20 mouse cellular contexts compared by ENCODE assay signal in the genomic region with DNA sequence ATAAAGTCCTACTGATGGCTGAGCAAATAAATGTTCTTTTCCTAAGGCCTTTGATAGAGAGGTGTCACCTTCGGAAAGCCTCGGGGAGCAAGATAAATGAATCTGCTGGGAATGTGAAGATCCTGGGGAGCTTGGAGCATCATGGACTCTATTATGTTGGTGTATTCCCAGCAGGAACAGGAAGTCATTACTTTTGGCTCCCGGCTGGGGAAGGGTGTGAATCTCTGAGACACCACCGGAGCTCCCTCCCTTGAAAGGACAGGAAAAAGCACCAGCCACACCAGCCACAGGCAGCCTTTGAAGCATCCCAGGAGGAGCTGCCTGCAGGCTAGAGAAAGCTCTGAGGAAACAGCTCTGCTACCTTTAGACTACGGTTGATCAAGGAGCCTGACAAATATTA.
DNase-seq lines count a peak whose midpoint lies in the region; ATAC-seq and TF ChIP-seq lines count a peak whose summit lies in the region.
"Had no signal": no experiment of that assay in that cellular context is flagged by ENCODE, and none has a peak within 500 bp of the region (broad histone marks: within the 10 kb centered on the region; RNA-seq: fewer than 3 reads in every experiment).

No protein-coding gene starts in this region.

- no peaks in the 10 kb centered on the region for H3K4me1 ChIP-seq in hindbrain, embryonic 11.5 days (replicated peaks; ENCODE audit: control insufficient read depth, insufficient read depth, low read length)
- no peaks in the 10 kb centered on the region for H3K4me1 ChIP-seq in hindbrain, embryonic 14.5 days (replicated peaks; ENCODE audit: control insufficient read depth, insufficient read depth, low read length)
- H3K4me1 ChIP-seq in ES-Bruce4 (ENCODE audit: control insufficient read depth, insufficient read depth, low read length), result no peaks in the 10 kb centered on the region
- no peaks in the 10 kb centered on the region for H3K4me1 ChIP-seq in liver, postnatal 0 days (ENCODE audit: insufficient read depth)
- H3K4me1 ChIP-seq: embryonic facial prominence, embryonic 13.5 days; hindbrain, embryonic 15.5 days; limb, embryonic 12.5 days had no signal

- 0 out of 2 replicates have a peak, but pooled peaks have one; percentile 57 for TF ChIP-seq EP300 in ES-Bruce4 (IDR thresholded peaks at IDR 0.05; ENCODE audit: insufficient read depth, low read depth, low read length)
- TF ChIP-seq EP300 in liver, postnatal 0 days (IDR thresholded peaks at IDR 0.05; ENCODE audit: low read depth), result no peak

- H3K9ac ChIP-seq in hindbrain, embryonic 11.5 days (ENCODE audit: low read depth, low read length), result no peak overlapping the region
- no peak overlapping the region for H3K9ac ChIP-seq in hindbrain, embryonic 14.5 days
- H3K9ac ChIP-seq in ES-Bruce4 (ENCODE audit: low read depth, poor library complexity, severe bottlenecking), result no peak overlapping the region
- H3K9ac ChIP-seq in liver, postnatal 0 days (replicated peaks), result no peak overlapping the region
- H3K9ac ChIP-seq: embryonic facial prominence, embryonic 13.5 days; hindbrain, embryonic 15.5 days; limb, embryonic 12.5 days; liver, embryonic 14.5 days had no signal

- TF ChIP-seq CTCF in ES-Bruce4 (IDR thresholded peaks at IDR 0.05; ENCODE audit: low read depth, low read length), result no peak
- TF ChIP-seq CTCF in liver, postnatal 0 days (IDR thresholded peaks at IDR 0.05; ENCODE audit: low read depth), result no peak

- no peak overlapping the region for H3K4me3 ChIP-seq in hindbrain, embryonic 11.5 days (ENCODE audit: low read depth, low read length)
- H3K4me3 ChIP-seq in hindbrain, embryonic 14.5 days (replicated peaks; ENCODE audit: low read length), result no peak overlapping the region
- no peak overlapping the region for H3K4me3 ChIP-seq in ES-Bruce4 (ENCODE audit: low read depth, low read length)
- H3K4me3 ChIP-seq in liver, postnatal 0 days (ENCODE audit: low read depth, low read length), result no peak overlapping the region
- H3K4me3 ChIP-seq: embryonic facial prominence, embryonic 13.5 days; hindbrain, embryonic 15.5 days; limb, embryonic 12.5 days had no signal

- no peaks in the 10 kb centered on the region for H3K36me3 ChIP-seq in hindbrain, embryonic 11.5 days (ENCODE audit: control insufficient read depth, insufficient read depth, low read length)
- H3K36me3 ChIP-seq in hindbrain, embryonic 14.5 days (replicated peaks; ENCODE audit: control insufficient read depth, insufficient read depth), result no peaks in the 10 kb centered on the region
- no peaks in the 10 kb centered on the region for H3K36me3 ChIP-seq in ES-Bruce4 (ENCODE audit: control insufficient read depth, insufficient read depth, low read length, poor library complexity, severe bottlenecking)
- H3K36me3 ChIP-seq in liver, postnatal 0 days (replicated peaks; ENCODE audit: insufficient read depth, low read length), result no peaks in the 10 kb centered on the region
- H3K36me3 ChIP-seq: embryonic facial prominence, embryonic 13.5 days; hindbrain, embryonic 15.5 days; limb, embryonic 12.5 days had no signal

- peak; percentile 2 for DNase-seq in hindbrain, embryonic 11.5 days (ENCODE audit: low spot score)
- no peak for DNase-seq in hindbrain, embryonic 14.5 days (ENCODE audit: low spot score)
- DNase-seq in WW6 (ENCODE audit: low read depth, low spot score) (peak; percentile 24), liver (no peak)
- DNase-seq in mesoderm, embryonic 11.5 days (ENCODE audit: low read depth, low spot score), result peak; percentile 16
- DNase-seq in liver, postnatal 0 days, result no peak
- DNase-seq: B cell, adult 2 months; cerebellum, adult 11-12 months; cerebellum, postnatal 25 days; heart, adult 18-20 months; kidney, adult 11 months; kidney, postnatal 25 days; layer of hippocampus, adult 9-11 months; lung, postnatal 36 days had no signal

- TF ChIP-seq POLR2A in ES-Bruce4 (IDR thresholded peaks at IDR 0.05; ENCODE audit: insufficient read depth, low read length), result no peak

- no peak for ATAC-seq in hindbrain, embryonic 11.5 days (ENCODE audit: low FRiP score)
- no peak for ATAC-seq in hindbrain, embryonic 14.5 days (ENCODE audit: low FRiP score)
- ATAC-seq in liver, postnatal 0 days, result no peak

- H3K27me3 ChIP-seq in hindbrain, embryonic 11.5 days (ENCODE audit: control insufficient read depth, insufficient read depth, low read length), result no peaks in the 10 kb centered on the region
- no peaks in the 10 kb centered on the region for H3K27me3 ChIP-seq in hindbrain, embryonic 14.5 days (ENCODE audit: control insufficient read depth, insufficient read depth, low read length)
- H3K27me3 ChIP-seq in ES-Bruce4 (ENCODE audit: control insufficient read depth, insufficient read depth, low read length, poor library complexity, severe bottlenecking), result no peaks in the 10 kb centered on the region
- no peaks in the 10 kb centered on the region for H3K27me3 ChIP-seq in liver, postnatal 0 days (ENCODE audit: insufficient read depth, low read length)
- H3K27me3 ChIP-seq: embryonic facial prominence, embryonic 13.5 days; hindbrain, embryonic 15.5 days; limb, embryonic 12.5 days had no signal

- H3K4me2 ChIP-seq in hindbrain, embryonic 11.5 days (replicated peaks; ENCODE audit: low read depth, low read length), result no peak overlapping the region
- no peak overlapping the region for H3K4me2 ChIP-seq in hindbrain, embryonic 14.5 days (replicated peaks)
- no peak overlapping the region for H3K4me2 ChIP-seq in liver, postnatal 0 days (ENCODE audit: low read depth, low read length)
- H3K4me2 ChIP-seq: embryonic facial prominence, embryonic 13.5 days; hindbrain, embryonic 15.5 days; limb, embryonic 12.5 days; midbrain, embryonic 11.5 days had no signal

- WGBS in hindbrain, embryonic 11.5 days, result 3% methylated on average over 5 of the region's 5 CpGs
- 5% methylated on average over 5 of the region's 5 CpGs for WGBS in hindbrain, embryonic 14.5 days
- 10% methylated on average over 5 of the region's 5 CpGs for WGBS in liver, postnatal 0 days (ENCODE audit: insufficient replicate concordance)

- H3K27ac ChIP-seq in hindbrain, embryonic 11.5 days (ENCODE audit: low read depth, low read length), result no peak overlapping the region
- H3K27ac ChIP-seq in hindbrain, embryonic 14.5 days, result no peak overlapping the region
- H3K27ac ChIP-seq in ES-Bruce4 (ENCODE audit: insufficient read depth, low read length), result no peak overlapping the region
- no peak overlapping the region for H3K27ac ChIP-seq in liver, postnatal 0 days (ENCODE audit: low read depth)
- H3K27ac ChIP-seq: embryonic facial prominence, embryonic 13.5 days; hindbrain, embryonic 15.5 days; limb, embryonic 12.5 days; liver, embryonic 14.5 days had no signal

- no peaks in the 10 kb centered on the region for H3K9me3 ChIP-seq in hindbrain, embryonic 11.5 days (ENCODE audit: control insufficient read depth, low read length)
- H3K9me3 ChIP-seq in hindbrain, embryonic 14.5 days (ENCODE audit: control insufficient read depth, low read length), result no peaks in the 10 kb centered on the region
- H3K9me3 ChIP-seq in ES-Bruce4 (replicated peaks; ENCODE audit: control insufficient read depth, insufficient read depth, low read length, poor library complexity, severe bottlenecking), result no peaks in the 10 kb centered on the region
- no peaks in the 10 kb centered on the region for H3K9me3 ChIP-seq in liver, postnatal 0 days (ENCODE audit: low read length)
- H3K9me3 ChIP-seq: embryonic facial prominence, embryonic 13.5 days; hindbrain, embryonic 15.5 days; limb, embryonic 12.5 days had no signal

Comparison
In these comparisons a context has a peak if more than half of its experiments do, and no peak if none do; other contexts are left out.
1. DNase-seq: peak in hindbrain, embryonic 11.5 days (single experiment), WW6 (single experiment) and mesoderm, embryonic 11.5 days (single experiment); none in hindbrain, embryonic 14.5 days (single experiment), liver (single experiment) and liver, postnatal 0 days (single experiment).